Mouse (Mus musculus) neural tube, embryonic 14.5 days (tissue): ENCODE measurements around the gene Gpr45. TPM values are rescaled to one million over a fixed set of nuclear protein-coding genes. Genes with fewer than 3 reads are reported as not detected.
A peak's percentile ranks its signal among the peaks of the same experiment; 100 is the strongest.

Experiments used
- ATAC-seq: fragments of 200-750 bp; cut with Nextera tagmentation; 2 replicates; pipeline ENCODE4 v1.8.0; 2017; ENCODE audit warnings: low read depth, mild to moderate bottlenecking, moderate TSS enrichment, moderate library complexity
- H3K27ac ChIP-seq: fragments of 300-500 bp; sonication (generic); 2 replicates; pipeline ENCODE4 v1.5.1; 2014; ENCODE audit warnings: low read depth, mild to moderate bottlenecking, control low read depth, low read length, moderate library complexity, mixed read lengths
- H3K27me3 ChIP-seq: fragments of 300-500 bp; sonication (generic); 2 replicates; pipeline ENCODE4 v1.6.1; 2014; ENCODE audit warnings: low read length; ENCODE audit not compliant: control insufficient read depth, insufficient read depth
- H3K36me3 ChIP-seq: fragments of 300-500 bp; sonication (generic); 2 replicates; pipeline ENCODE4 v1.6.1; 2014; ENCODE audit warnings: low read length, mixed read lengths; ENCODE audit not compliant: control insufficient read depth, insufficient read depth
- H3K4me1 ChIP-seq: fragments of 300-500 bp; sonication (generic); 2 replicates; pipeline ENCODE4 v1.6.1; 2014; ENCODE audit warnings: low read length; ENCODE audit not compliant: control insufficient read depth, insufficient read depth
- H3K4me2 ChIP-seq: fragments of 300-500 bp; sonication (generic); 2 replicates; pipeline ENCODE4 v1.6.1; 2014; ENCODE audit warnings: mild to moderate bottlenecking, low read depth, low read length, control low read depth
- H3K4me3 ChIP-seq: fragments of 300-500 bp; sonication (generic); 2 replicates; pipeline ENCODE4 v1.5.1; 2014; ENCODE audit warnings: low read depth, low read length, control low read depth, mixed read lengths
- H3K9ac ChIP-seq: fragments of 300-500 bp; sonication (generic); replicated peaks from 2 replicates; pipeline ENCODE4 v1.6.1; 2014; ENCODE audit warnings: low read depth, mild to moderate bottlenecking, control low read depth, low read length, mixed read lengths
- H3K9me3 ChIP-seq: fragments of 300-500 bp; sonication (generic); 2 replicates; pipeline ENCODE4 v1.6.1; 2016; ENCODE audit warnings: low read length; ENCODE audit not compliant: control insufficient read depth
- WGBS: fragments of 180-500 bp; shearing (Covaris S2); extraction: QIAGEN DNeasy Blood & Tissue Kit; methylation state at CpG from one replicate; pipeline ENCODE4 v1.1.7; 2014; 5-methylcytosine and 5-hydroxymethylcytosine counted together
- polyA plus RNA-seq: library from polyadenylated mRNA; unstranded; fragments of >200 nt; fragmentation: Nextera tagmentation; extraction: Ambion mirVana; gene quantifications from 2 replicates; pipeline ENCODE4 v1.2.1, GENCODE M21; 2014

The Gpr45 gene
- 15.1 and 16.6 TPM in 2 replicates for polyA plus RNA-seq

DNA sequence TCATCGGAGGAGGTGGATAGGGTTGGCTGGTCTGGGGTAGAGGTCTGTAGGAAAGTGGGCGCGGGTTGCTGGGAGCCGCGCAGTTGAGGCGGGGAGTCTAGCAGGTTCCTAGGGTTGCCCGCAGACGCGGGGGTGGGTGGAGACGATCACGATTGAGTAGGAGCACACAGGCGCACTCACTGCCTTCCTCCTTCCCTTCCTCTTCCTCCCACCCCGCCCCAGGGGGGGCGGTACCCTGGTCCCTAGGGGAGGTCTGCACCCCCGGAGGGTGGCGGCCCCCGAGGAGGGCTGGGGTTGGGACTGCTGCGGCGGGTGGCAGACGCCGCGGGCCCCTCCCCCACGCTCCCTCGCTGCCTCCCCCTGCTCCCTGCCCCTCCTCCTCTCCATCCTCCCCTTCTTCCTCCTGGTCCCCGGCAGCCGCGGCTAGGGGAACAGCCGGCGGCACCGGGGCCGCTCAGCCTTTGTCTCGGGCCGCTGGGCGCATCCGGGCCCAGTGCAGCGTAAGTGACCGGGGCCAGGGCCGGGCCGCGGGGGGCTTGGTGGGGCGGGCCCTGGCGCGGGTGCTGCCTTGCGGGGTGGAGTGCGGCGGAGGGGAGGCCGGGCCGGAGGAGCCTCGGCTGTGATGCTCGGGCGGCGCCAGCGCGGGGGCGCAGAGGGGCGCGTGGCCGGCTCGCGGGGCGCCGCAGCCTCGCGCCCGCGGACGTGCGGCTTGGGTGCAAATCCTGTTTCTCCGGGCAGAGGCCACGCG lies at the start of gene Gpr45:
Gpr45 (plus strand) TSS at position 139 of the 748 bp plus-strand sequence.
- peak; percentile 89 for ATAC-seq
- Histone ChIP-seq H3K36me3 (no peaks in the 10 kb centered on the region), H3K9me3 (no peaks in the 10 kb centered on the region), H3K27me3 (no peaks in the 10 kb centered on the region), H3K4me2 (peak within 1 kb of the TSS; percentile 72), H3K4me1 (no peaks in the 10 kb centered on the region), H3K27ac (peak within 1 kb of the TSS; percentile 82), H3K4me3 (peak within 1 kb of the TSS; percentile 86), H3K9ac (peak within 1 kb of the TSS; percentile 98)
- WGBS = under 1% methylated on average over 30 of the region's 71 CpGs

GRCm38 (mm10) chr1:42905148-42905547 lies 47.5 kb upstream of the Gpr45 start:
- H3K9me3 ChIP-seq = no peaks in the 10 kb centered on the region
- H3K27ac ChIP-seq = no peak overlapping the region
- H3K4me3 ChIP-seq = no peak overlapping the region
- 68% methylated on average over 11 of the region's 11 CpGs for WGBS
- no peak for ATAC-seq
- H3K9ac ChIP-seq = no peak overlapping the region
- H3K4me1 ChIP-seq = no peaks in the 10 kb centered on the region
- H3K27me3 ChIP-seq = no peaks in the 10 kb centered on the region
- H3K4me2 ChIP-seq = no peak overlapping the region
- H3K36me3 ChIP-seq = 0 out of 2 replicates have a peak, but pooled peaks cover 3% of the 10 kb centered on the region

DNA sequence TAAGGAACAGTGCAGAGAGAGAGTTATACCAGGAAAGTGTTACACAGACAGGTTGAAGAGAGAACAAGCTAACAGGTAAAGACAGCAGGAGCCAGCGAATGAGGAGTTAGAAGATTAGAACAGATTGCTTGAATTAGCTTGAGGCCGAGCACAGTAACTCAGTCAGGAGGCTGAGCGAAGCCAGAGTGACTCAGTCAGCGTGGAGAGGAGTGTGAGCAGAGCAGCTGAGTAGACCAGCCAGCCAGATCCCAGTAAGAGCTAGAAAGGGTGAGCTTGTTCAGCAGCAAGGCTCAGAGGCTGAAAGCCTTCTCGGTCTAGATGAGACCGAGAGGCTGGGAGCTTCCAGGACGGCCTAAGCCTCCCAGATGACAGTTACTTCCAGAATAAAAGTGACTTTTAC lies 46.0 kb upstream of the Gpr45 start:
- no peak overlapping the region for H3K4me3 ChIP-seq
- no peaks in the 10 kb centered on the region for H3K36me3 ChIP-seq
- 86% methylated on average over 7 of the region's 7 CpGs for WGBS
- H3K4me1 ChIP-seq = no peaks in the 10 kb centered on the region
- H3K9ac ChIP-seq = no peak overlapping the region
- H3K4me2 ChIP-seq = no peak overlapping the region
- no peak overlapping the region for H3K27ac ChIP-seq
- no peaks in the 10 kb centered on the region for H3K27me3 ChIP-seq
- no peaks in the 10 kb centered on the region for H3K9me3 ChIP-seq
- no peak for ATAC-seq

DNA sequence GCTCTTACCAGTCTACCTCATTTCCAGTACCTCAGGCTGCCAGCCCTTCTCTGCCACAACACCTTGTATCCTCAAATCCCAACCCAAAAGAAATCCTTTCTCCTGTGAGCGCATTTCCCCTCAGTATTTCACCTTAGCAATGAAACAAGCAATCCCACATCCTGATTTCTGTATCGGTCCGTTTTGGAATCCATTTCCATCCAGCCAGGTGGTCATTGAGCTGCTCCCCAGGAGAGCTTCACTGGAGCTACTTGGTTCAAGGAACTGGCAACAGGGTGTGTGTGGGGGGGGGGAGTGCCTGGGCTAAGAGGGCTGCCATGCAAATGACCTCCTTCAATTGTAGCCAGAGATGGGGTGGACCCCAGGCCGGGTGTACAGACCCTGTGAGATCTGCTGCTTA lies 45.5 kb upstream of the Gpr45 start:
- Histone ChIP-seq H3K4me2 (no peak overlapping the region), H3K4me3 (no peak overlapping the region), H3K27ac (no peak overlapping the region), H3K27me3 (no peaks in the 10 kb centered on the region), H3K9ac (no peak overlapping the region), H3K4me1 (no peaks in the 10 kb centered on the region), H3K9me3 (no peaks in the 10 kb centered on the region), H3K36me3 (no peaks in the 10 kb centered on the region)
- WGBS = 62% methylated on average over 4 of the region's 4 CpGs
- ATAC-seq = no peak

GRCm38 (mm10) chr1:42915062-42915461 lies 37.6 kb upstream of the Gpr45 start:
- Histone ChIP-seq H3K36me3 (no peaks in the 10 kb centered on the region), H3K9ac (no peak overlapping the region), H3K27ac (no peak overlapping the region), H3K4me3 (no peak overlapping the region), H3K27me3 (no peaks in the 10 kb centered on the region), H3K9me3 (no peaks in the 10 kb centered on the region), H3K4me1 (no peaks in the 10 kb centered on the region), H3K4me2 (no peak overlapping the region)
- ATAC-seq = peak; percentile 85
- 16% methylated on average over 4 of the region's 4 CpGs for WGBS

DNA sequence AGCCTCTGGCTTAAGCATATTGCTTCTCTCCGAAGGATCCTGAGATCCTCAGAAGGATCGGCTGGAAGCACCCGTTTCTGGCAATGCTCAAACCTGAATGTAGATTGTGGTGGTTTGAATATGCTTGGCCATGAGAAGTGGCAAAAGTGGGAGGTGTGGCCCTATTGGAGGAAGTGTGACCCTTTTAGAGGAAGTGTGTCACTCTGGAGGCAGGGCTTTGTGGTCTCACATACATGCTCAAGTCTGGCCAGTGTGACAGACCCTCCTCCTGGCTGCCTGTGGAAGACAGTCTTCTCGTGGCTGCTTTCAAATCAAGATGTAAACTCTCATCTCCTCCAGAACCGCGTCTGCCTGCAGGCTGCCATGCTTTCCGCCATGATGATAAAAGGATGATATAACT lies 36.0 kb upstream of the Gpr45 start:
- H3K27me3 ChIP-seq = no peaks in the 10 kb centered on the region
- H3K36me3 ChIP-seq = no peaks in the 10 kb centered on the region
- H3K9ac ChIP-seq = no peak overlapping the region
- no peak overlapping the region for H3K4me2 ChIP-seq
- H3K4me3 ChIP-seq = no peak overlapping the region
- no peak overlapping the region for H3K27ac ChIP-seq
- ATAC-seq = no peak
- no peaks in the 10 kb centered on the region for H3K4me1 ChIP-seq
- 84% methylated on average over 7 of the region's 7 CpGs for WGBS
- H3K9me3 ChIP-seq = no peaks in the 10 kb centered on the region

DNA sequence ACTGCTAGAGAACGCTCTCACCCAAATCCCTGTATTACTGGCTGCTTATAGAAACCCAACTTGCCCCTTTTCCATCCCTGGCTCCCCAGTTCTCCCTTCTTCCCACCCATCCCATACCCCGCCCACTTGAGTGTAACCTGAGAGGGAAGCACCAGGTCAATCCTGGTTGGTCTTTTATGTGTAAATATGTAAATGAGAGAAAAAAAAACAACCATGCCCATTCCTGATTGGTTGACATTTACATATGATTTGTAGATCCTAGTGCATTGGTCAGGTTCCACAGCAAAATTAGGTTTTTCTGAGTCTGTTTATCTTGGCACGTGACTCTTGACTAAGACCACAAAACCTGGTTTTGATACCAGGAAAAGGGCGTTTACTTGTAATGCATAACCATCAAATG lies 34.8 kb upstream of the Gpr45 start:
- H3K27ac ChIP-seq = no peak overlapping the region
- H3K9ac ChIP-seq = no peak overlapping the region
- H3K4me2 ChIP-seq = no peak overlapping the region
- no peaks in the 10 kb centered on the region for H3K27me3 ChIP-seq
- ATAC-seq = no peak
- 16% methylated on average over 4 of the region's 4 CpGs for WGBS
- no peaks in the 10 kb centered on the region for H3K4me1 ChIP-seq
- H3K9me3 ChIP-seq = no peaks in the 10 kb centered on the region
- H3K36me3 ChIP-seq = no peaks in the 10 kb centered on the region
- H3K4me3 ChIP-seq = no peak overlapping the region

DNA sequence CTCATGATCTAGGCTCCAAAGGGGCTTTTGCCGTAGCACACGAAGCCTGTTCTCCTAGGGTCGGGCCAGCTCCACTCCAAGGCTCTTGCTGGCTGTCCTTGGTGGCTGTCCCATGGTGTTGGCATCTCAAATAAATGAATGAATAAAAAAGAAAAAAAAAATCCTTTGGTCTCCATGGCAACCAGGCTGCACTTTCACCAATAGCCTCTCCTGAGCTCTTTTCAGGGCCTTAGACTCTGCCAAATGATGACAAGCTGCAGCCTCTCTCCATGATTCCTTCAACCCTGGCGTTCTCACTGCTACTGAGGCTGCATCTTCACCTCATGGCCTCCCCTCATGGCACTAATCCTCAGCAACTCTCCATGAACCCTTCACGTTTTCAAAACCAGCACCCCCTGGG lies 28.7 kb upstream of the Gpr45 start:
- Histone ChIP-seq H3K36me3 (no peaks in the 10 kb centered on the region), H3K27ac (no peak overlapping the region), H3K4me2 (no peak overlapping the region), H3K4me1 (no peaks in the 10 kb centered on the region), H3K4me3 (no peak overlapping the region), H3K9me3 (no peaks in the 10 kb centered on the region), H3K9ac (no peak overlapping the region), H3K27me3 (no peaks in the 10 kb centered on the region)
- no peak for ATAC-seq
- 50% methylated on average over 5 of the region's 5 CpGs for WGBS

- no peaks in the 10 kb centered on the region for H3K9me3 ChIP-seq
- H3K4me2 ChIP-seq = no peak overlapping the region
- H3K4me3 ChIP-seq = no peak overlapping the region
- H3K36me3 ChIP-seq = no peaks in the 10 kb centered on the region
- H3K27me3 ChIP-seq = no peaks in the 10 kb centered on the region
- no peak overlapping the region for H3K27ac ChIP-seq
- no peaks in the 10 kb centered on the region for H3K4me1 ChIP-seq
- 85% methylated on average over 1 of the region's 1 CpGs for WGBS
- no peak for ATAC-seq
- H3K9ac ChIP-seq = no peak overlapping the region
Measured at GRCm38 (mm10) chr1:42933613-42934012, 19.1 kb upstream of the Gpr45 start.
